Mouse (Mus musculus) embryonic facial prominence, embryonic 13.5 days (tissue): Measurements from ENCODE around the gene Ltbp4. TPM values are rescaled to one million over a fixed set of nuclear protein-coding genes. Genes with fewer than 3 reads are reported as not detected.

Experiments
- ATAC-seq: fragments of 200-750 bp; cut with Nextera tagmentation; 2 replicates; pipeline ENCODE4 v1.8.0; 2017; ENCODE audit warnings: low read depth; ENCODE audit not compliant: insufficient number of reproducible peaks, insufficient read depth, low FRiP score, low TSS enrichment
- H3K27ac ChIP-seq: fragments of 300-500 bp; sonication (generic); 2 replicates; pipeline ENCODE4 v1.5.1; 2015; ENCODE audit warnings: moderate library complexity, mild to moderate bottlenecking, inconsistent platforms
- H3K27me3 ChIP-seq: fragments of 300-500 bp; sonication (generic); 2 replicates; pipeline ENCODE4 v1.6.1; 2015; ENCODE audit warnings: mild to moderate bottlenecking, inconsistent platforms
- H3K36me3 ChIP-seq: fragments of 300-500 bp; sonication (generic); 2 replicates; pipeline ENCODE4 v1.6.1; 2015; ENCODE audit warnings: mild to moderate bottlenecking, inconsistent platforms
- H3K4me1 ChIP-seq: fragments of 300-500 bp; sonication (generic); 2 replicates; pipeline ENCODE4 v1.6.1; 2015; ENCODE audit warnings: inconsistent platforms
- H3K4me2 ChIP-seq: fragments of 300-500 bp; sonication (generic); 2 replicates; pipeline ENCODE4 v1.6.1; 2015; ENCODE audit warnings: moderate library complexity, mild to moderate bottlenecking, inconsistent platforms
- H3K4me3 ChIP-seq: fragments of 300-500 bp; sonication (generic); 2 replicates; pipeline ENCODE4 v1.5.1; 2015; ENCODE audit warnings: mild to moderate bottlenecking, inconsistent platforms
- H3K9ac ChIP-seq: fragments of 300-500 bp; sonication (generic); 2 replicates; pipeline ENCODE4 v1.6.1; 2015; ENCODE audit warnings: mild to moderate bottlenecking, inconsistent platforms
- H3K9me3 ChIP-seq: fragments of 300-500 bp; sonication (generic); 2 replicates; pipeline ENCODE4 v1.6.1; 2016; ENCODE audit warnings: inconsistent platforms
- WGBS: fragments of 180-500 bp; shearing (Covaris S2); methylation state at CpG from one replicate; pipeline ENCODE4 v1.1.7; 2015; ENCODE audit warnings: mixed read lengths; 5-methylcytosine and 5-hydroxymethylcytosine counted together
- polyA plus RNA-seq: library from polyadenylated mRNA; unstranded; fragments of >200 nt; fragmentation: Nextera tagmentation; extraction: Ambion mirVana; gene quantifications from 2 replicates; pipeline ENCODE4 v1.2.1, GENCODE M21; 2015

The Ltbp4 gene
- polyA plus RNA-seq, 1 experiment from 2014 or later, result 32.0 TPM

DNA sequence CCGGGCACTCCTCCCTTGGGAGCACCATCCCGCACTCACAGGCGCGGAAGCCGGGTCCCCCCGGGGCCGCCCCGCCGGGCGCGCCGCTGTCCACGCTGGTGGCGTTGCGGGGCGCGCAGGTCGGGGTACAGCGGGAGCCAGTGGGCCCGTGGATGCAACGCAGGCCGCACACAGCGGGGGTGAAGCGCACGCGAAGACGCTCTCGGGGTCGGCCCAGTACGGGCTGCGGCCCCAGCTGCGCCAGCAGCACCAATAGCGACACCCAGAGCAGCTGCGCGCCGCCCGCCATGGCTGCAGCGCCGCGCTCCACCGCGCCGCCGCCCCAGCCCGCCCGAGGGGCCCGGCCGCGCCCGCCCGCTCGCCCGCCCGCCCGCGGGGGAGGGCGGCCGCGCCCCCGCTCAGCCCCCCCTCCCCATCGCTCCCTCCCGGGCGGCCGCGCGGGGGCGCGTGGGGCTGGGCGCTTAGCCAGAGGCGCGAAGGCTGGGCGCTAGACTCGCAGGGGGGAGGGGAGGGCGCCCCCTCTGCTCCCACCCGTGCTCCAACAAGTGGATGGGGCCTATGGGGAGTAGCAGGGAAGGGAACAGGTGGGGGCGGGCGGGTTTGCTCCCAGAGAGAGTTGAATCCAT is 4.1 kb downstream of the Ltbp4 start:
- Histone ChIP-seq H3K9ac (peak overlapping the region; percentile 77), H3K9me3 (no peaks in the 10 kb centered on the region), H3K4me1 (peaks cover 81% of the 10 kb centered on the region), H3K4me3 (peak overlapping the region; percentile 61), H3K27me3 (peaks cover 87% of the 10 kb centered on the region), H3K36me3 (no peaks in the 10 kb centered on the region), H3K4me2 (peak overlapping the region; percentile 93), H3K27ac (peak overlapping the region; percentile 62)
- under 1% methylated on average over 41 of the region's 77 CpGs for WGBS
- ATAC-seq, result no peak

DNA sequence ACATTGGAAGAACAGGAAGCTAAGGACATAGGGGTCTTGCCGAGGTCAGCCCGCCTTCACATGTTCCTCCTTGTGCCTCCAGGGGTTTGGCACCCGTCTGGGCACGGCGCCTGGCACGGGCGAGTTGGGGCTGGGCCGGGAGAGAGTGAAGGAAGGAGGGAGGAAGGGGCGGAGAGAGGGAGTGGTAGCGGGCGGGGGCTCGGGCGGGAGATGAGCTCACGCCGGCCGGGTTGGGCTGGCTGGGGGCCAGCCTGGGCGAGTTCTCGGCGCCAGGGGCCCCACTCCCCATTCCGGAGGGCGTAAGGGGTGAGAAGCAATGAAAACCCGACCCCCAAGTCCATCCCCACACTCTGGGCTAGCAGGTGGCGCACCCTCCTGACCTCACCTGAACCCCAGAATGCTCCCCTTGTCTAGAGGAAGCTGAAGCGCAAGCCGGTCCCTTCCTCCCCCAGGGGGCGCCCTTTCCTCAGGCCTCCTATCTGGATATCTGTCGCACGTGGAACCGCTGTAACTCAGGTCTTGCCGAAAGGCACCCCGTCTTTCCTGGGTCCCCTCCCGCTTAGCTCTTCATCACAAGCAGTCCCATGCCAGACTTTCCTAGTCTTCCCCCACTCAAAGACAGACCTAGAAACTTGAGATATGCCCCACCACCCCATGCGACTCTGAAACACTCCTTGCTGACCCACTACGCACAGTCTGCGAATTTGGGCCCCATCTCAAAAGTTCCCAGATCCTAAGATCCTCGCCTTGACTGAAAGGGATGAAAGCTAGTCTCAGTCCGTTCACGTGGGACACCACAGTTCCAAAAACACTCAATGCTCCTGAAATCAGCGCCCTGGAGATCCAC is 4.9 kb downstream of the Ltbp4 start:
- no peak for ATAC-seq
- Histone ChIP-seq H3K27ac (peak overlapping the region; percentile 66; the same call in 1 of the 2 replicates), H3K36me3 (0 out of 2 replicates have a peak, but pooled peaks cover 6% of the 10 kb centered on the region), H3K4me3 (peak overlapping the region; percentile 61), H3K4me2 (peak overlapping the region; percentile 93), H3K9me3 (no peaks in the 10 kb centered on the region), H3K9ac (peak overlapping the region; percentile 77), H3K27me3 (peaks cover 89% of the 10 kb centered on the region), H3K4me1 (peaks cover 78% of the 10 kb centered on the region)
- 1% methylated on average over 38 of the region's 39 CpGs for WGBS

DNA sequence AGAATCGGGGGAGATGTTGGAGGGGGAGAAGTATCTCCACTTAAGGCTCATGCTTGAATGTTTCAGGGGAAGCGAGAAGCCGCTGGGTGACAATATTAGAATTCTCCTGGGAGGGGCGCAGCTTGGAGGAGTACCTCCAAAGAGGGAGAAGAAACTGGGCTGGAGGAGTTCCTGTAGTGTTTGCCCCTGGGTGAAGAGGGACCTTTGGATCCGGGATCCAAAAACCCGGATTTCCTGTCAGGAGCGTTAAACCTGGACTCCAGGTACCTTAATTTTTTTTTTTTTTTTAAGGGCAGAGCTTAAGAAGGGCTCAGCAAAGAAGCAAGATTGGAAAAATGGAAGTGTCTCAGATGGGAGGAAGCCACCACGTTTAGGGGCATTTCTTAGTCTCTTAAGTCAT is 5.6 kb downstream of the Ltbp4 start:
- peak overlapping the region; percentile 93 for H3K4me2 ChIP-seq
- peak overlapping the region; percentile 66; the same call in 1 of the 2 replicates for H3K27ac ChIP-seq
- H3K27me3 ChIP-seq, result peaks cover 91% of the 10 kb centered on the region
- 6% methylated on average over 8 of the region's 8 CpGs for WGBS
- peak overlapping the region; percentile 61 for H3K4me3 ChIP-seq
- peaks cover 10% of the 10 kb centered on the region; the same call in 1 of the 2 replicates for H3K36me3 ChIP-seq
- no peaks in the 10 kb centered on the region for H3K9me3 ChIP-seq
- H3K9ac ChIP-seq, result peak overlapping the region; percentile 77; the same call in 1 of the 2 replicates
- H3K4me1 ChIP-seq, result peaks cover 70% of the 10 kb centered on the region
- no peak for ATAC-seq

DNA sequence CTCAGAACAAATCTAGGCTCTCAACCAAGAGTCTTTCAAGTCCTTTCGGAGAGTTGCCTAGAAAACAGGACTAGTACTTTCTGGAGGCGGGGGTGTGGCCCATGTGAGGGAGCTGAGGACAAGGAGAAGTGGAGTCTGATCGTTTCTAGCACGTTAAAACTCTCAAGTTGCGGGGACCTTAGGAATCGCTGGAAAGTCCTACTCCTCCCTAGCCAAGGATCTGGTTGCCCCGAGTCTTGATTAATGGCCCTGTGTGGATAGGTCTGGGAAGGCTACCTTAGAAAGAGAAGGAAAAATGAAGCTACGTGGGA is 6.0 kb downstream of the Ltbp4 start:
- H3K27ac ChIP-seq, result peak overlapping the region; percentile 66
- H3K9ac ChIP-seq, result peak overlapping the region; percentile 68
- no peak for ATAC-seq
- H3K4me1 ChIP-seq, result peaks cover 68% of the 10 kb centered on the region
- WGBS, result 3% methylated on average over 8 of the region's 8 CpGs
- H3K4me3 ChIP-seq, result peak overlapping the region; percentile 61
- H3K9me3 ChIP-seq, result no peaks in the 10 kb centered on the region
- H3K4me2 ChIP-seq, result peak overlapping the region; percentile 93
- H3K27me3 ChIP-seq, result peaks cover 92% of the 10 kb centered on the region
- H3K36me3 ChIP-seq, result peaks cover 10% of the 10 kb centered on the region; the same call in 1 of the 2 replicates

DNA sequence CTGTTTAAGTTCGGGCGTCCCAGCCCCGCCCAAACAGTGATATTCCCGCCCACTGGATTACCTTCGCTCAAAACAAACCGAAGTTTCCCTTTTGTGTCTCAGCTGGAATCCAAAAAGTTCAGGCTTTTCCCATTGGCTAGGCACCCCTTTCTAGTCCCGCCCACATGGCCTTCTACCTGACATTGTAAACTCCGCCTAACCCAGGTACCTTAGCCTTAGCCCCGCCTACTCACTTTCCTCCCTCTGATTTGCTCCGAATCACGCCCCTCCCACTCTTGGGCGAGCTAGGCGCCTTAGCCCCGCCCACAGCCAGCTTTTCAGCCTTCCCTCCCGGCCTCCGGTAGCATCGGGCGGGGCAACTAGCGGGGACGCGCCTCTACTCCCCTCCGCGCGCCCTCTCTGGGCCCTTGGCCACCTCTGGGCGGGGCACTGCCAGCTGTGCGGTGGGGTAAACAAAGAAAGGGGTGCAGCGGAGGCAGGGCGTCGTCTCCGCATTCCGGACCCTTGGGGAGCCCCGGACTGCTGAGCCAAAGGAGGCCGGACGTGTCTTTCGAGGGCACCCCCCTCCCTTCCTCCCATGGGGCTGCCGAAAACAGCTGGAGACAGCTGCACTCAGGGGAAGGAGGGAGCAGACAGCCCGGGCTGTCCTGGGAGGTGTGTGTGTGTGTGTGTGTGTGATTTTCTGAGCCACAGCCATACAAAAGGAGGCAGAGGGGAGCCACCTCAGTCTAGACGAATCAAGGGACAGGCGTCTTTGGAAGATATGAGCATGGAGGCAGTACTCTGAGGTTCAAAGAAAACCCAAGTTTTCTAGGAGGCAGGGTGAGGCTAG is 6.6 kb downstream of the Ltbp4 start:
- Histone ChIP-seq H3K4me1 (peaks cover 69% of the 10 kb centered on the region), H3K4me2 (peak overlapping the region; percentile 93), H3K9ac (peak overlapping the region; percentile 68), H3K9me3 (no peaks in the 10 kb centered on the region), H3K27me3 (peaks cover 96% of the 10 kb centered on the region), H3K36me3 (peaks cover 10% of the 10 kb centered on the region; the same call in 1 of the 2 replicates), H3K4me3 (peak overlapping the region; percentile 61), H3K27ac (peak overlapping the region; percentile 66)
- WGBS, result under 1% methylated on average over 39 of the region's 39 CpGs
- ATAC-seq, result peak; percentile 28; the same call in 1 of the 2 replicates

DNA sequence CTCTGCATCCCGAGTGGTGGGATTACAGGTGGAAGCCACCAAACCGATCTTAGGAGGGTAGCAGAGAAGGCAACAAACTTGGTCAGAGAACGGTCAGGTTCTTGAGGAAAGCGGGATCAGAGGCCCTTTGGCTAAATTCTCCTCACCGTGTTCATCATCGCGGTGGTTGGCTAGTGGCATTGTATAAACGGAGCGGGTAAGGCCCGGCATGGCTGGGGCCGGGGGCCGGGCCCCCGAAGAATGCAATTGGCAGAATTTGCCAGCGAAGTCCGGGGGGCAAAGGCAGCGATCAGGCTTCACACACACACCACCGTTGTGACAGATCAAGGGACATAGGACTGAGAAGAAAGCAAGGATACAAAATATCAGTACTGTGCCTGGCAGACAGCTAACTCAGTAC is 7.5 kb downstream of the Ltbp4 start:
- no peak for ATAC-seq
- H3K9ac ChIP-seq, result no peak overlapping the region
- H3K4me2 ChIP-seq, result peak overlapping the region; percentile 93
- H3K4me1 ChIP-seq, result peaks cover 69% of the 10 kb centered on the region
- no peaks in the 10 kb centered on the region for H3K9me3 ChIP-seq
- H3K27ac ChIP-seq, result no peak overlapping the region
- 23% methylated on average over 17 of the region's 17 CpGs for WGBS
- peak overlapping the region; percentile 61 for H3K4me3 ChIP-seq
- peaks cover 10% of the 10 kb centered on the region; the same call in 1 of the 2 replicates for H3K36me3 ChIP-seq
- peaks cover 99% of the 10 kb centered on the region for H3K27me3 ChIP-seq

DNA sequence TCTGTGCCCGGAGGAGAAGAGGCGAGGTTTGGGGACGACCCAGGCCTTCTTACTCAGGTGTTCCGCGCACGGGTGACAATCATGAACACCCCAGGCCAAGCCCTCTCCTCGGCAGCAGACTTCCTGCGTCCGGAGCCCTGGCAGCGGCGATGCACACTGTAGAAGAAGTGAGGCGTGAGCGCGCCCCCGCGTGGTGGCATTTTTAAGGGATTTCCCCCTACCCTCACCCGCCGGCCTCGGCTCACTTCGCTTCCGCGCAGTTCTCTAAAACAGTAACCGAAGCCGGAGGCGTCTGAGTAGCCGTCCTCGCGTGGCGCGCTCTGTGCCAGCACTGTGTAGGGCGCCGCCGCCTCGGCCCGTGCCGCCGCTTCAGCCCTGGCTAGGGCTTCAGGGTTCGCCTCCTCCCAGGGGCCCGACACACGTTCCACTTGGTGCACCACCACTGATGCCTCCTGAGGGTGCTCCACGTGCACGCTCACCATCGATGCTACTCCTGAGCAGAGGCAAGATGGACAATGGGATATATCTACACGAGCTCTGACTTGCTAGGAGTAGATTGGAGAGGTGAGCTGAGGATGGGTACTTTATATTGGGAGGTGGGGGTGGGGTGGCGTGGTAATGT is 8.1 kb downstream of the Ltbp4 start:
- peak; percentile 8; the same call in 1 of the 2 replicates for ATAC-seq
- peak overlapping the region; percentile 93 for H3K4me2 ChIP-seq
- H3K4me3 ChIP-seq, result peak overlapping the region; percentile 24
- peaks cover 10% of the 10 kb centered on the region; the same call in 1 of the 2 replicates for H3K36me3 ChIP-seq
- no peak overlapping the region for H3K27ac ChIP-seq
- H3K9me3 ChIP-seq, result no peaks in the 10 kb centered on the region
- peaks cover 64% of the 10 kb centered on the region for H3K4me1 ChIP-seq
- 3% methylated on average over 45 of the region's 45 CpGs for WGBS
- H3K9ac ChIP-seq, result peak overlapping the region; percentile 33; the same call in 1 of the 2 replicates
- peaks cover 99% of the 10 kb centered on the region for H3K27me3 ChIP-seq

DNA sequence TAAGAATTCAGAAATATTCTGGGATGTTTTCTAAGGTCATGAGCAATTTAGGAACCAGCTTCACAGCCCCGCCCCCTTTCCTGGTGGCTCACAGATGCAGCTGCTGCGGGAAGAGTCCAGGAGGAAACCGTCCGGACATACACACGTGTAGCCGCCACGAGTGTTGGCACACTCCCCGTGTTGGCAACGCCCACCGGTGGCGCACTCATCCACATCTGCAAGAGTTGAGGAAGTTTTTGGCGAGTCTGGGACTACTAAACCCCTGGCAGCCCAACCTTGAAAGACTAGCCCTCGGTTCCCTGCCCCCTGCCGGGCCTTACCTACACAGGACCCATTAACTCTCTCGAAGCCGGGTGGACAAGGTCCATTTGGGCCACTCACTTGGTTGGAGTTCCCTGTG is 8.8 kb downstream of the Ltbp4 start:
- H3K9ac ChIP-seq, result no peak overlapping the region
- peaks cover 18% of the 10 kb centered on the region; the same call in 1 of the 2 replicates for H3K36me3 ChIP-seq
- H3K27me3 ChIP-seq, result peaks cover 99% of the 10 kb centered on the region
- H3K4me2 ChIP-seq, result 0 out of 2 replicates have a peak overlapping the region, but pooled peaks have one; percentile 93
- H3K9me3 ChIP-seq, result no peaks in the 10 kb centered on the region
- 40% methylated on average over 16 of the region's 16 CpGs for WGBS
- peaks cover 56% of the 10 kb centered on the region for H3K4me1 ChIP-seq
- H3K4me3 ChIP-seq, result no peak overlapping the region
- no peak for ATAC-seq
- H3K27ac ChIP-seq, result no peak overlapping the region

DNA sequence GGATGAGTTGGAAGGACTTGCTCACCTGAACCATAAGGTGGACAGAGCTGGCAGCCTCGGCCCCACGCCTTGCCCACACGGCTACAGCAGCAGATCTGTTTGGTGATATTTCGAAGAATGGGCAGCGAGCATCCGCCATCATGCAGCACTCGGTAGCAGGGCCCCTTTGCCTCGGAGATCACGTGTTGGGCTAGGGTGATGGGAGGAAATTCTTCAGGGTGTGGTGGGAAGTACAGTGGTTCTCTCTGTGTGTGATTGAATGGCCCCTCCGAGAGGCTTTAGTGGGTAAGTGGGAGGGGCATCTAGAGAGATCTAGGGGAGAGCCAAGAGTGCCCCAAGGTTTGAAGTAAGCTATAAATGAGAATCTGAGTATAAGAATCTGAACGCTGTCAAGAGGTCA is 9.3 kb downstream of the Ltbp4 start:
- Histone ChIP-seq H3K4me3 (no peak overlapping the region), H3K9ac (no peak overlapping the region), H3K4me1 (peaks cover 53% of the 10 kb centered on the region), H3K36me3 (peaks cover 22% of the 10 kb centered on the region; the same call in 1 of the 2 replicates), H3K27me3 (peaks cover 98% of the 10 kb centered on the region), H3K27ac (no peak overlapping the region), H3K4me2 (no peak overlapping the region), H3K9me3 (no peaks in the 10 kb centered on the region)
- 87% methylated on average over 11 of the region's 11 CpGs for WGBS
- no peak for ATAC-seq

DNA sequence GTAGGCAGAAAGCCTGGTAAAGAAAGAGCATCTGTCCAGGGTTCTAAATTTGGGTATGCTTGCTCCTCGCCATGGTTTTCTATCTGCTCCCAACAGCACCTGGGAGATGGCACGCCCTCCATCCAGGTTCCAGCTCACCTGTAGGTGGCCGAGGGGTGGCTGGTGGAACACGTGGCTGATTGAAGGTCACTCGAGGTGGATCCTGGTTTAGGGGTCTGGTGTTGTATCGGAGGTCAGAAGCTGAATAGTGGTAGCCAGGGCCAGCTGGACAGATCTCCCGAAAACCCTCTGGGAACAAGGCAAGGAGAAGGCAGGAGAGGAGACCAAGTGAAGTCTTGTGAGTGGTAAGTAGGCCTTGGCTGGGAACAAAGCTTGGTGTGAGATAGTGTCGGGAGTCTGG is 10.0 kb downstream of the Ltbp4 start:
- H3K27me3 ChIP-seq, result peaks cover 98% of the 10 kb centered on the region
- no peak overlapping the region for H3K27ac ChIP-seq
- peaks cover 46% of the 10 kb centered on the region for H3K4me1 ChIP-seq
- no peaks in the 10 kb centered on the region for H3K9me3 ChIP-seq
- peaks cover 22% of the 10 kb centered on the region; the same call in 1 of the 2 replicates for H3K36me3 ChIP-seq
- no peak overlapping the region for H3K4me3 ChIP-seq
- H3K4me2 ChIP-seq, result no peak overlapping the region
- H3K9ac ChIP-seq, result no peak overlapping the region
- ATAC-seq, result no peak
- 89% methylated on average over 8 of the region's 8 CpGs for WGBS
